Comparison of ENCODE assay signal across 9 mouse cellular contexts in the genomic region with DNA sequence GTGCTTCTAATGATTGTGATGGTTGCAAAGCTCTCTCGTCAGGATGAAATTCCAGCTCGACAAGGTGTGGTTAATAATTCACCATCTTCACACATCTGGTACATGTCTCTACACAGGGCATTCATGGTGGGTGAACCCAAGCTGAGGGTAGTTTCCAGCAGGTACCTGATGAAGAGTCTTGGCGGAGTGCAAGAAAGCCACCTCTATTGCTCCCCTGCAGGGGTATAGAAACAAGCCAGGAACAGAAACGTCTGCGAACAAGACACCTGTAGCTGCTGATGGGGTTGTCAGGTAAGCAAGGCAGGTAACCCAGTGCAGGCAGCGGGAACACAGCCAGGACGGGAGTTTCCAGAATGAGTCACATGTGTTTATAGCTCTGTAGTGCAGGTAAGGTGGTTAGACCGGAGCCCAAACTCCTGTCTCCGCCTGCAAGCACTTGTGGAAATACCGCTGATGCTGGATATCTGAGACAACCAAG. TPM values are rescaled to one million over a fixed set of nuclear protein-coding genes. Genes with fewer than 3 reads are reported as not detected.
DNase-seq lines count a peak whose midpoint lies in the region; ATAC-seq and TF ChIP-seq lines count a peak whose summit lies in the region.
"Had no signal": no experiment of that assay in that cellular context is flagged by ENCODE, and none has a peak within 500 bp of the region (broad histone marks: within the 10 kb centered on the region; RNA-seq: fewer than 3 reads in every experiment).

No protein-coding gene starts in this region.

- no peaks in the 10 kb centered on the region for H3K79me2 ChIP-seq in heart, adult 2 months (replicated peaks; ENCODE audit: control insufficient read depth, insufficient read depth, low read length)

- no peak overlapping the region for H3K4me2 ChIP-seq in heart, embryonic 16.5 days (ENCODE audit: low read depth, low read length)
- no peak overlapping the region for H3K4me2 ChIP-seq in kidney, embryonic 14.5 days (replicated peaks; ENCODE audit: low read depth, low read length)
- peak overlapping the region; percentile 23 for H3K4me2 ChIP-seq in lung, embryonic 15.5 days

- no peak for TF ChIP-seq EP300 in heart, adult 2 months (IDR thresholded peaks at IDR 0.05; ENCODE audit: insufficient read depth, low read depth, low read length)

- intact Hi-C loops in heart, adult 2 months (cut with DNase I) = no loop called here

- H3K27ac ChIP-seq in heart, embryonic 16.5 days (ENCODE audit: low read length) = no peak overlapping the region; the same call in 1 of the 2 replicates
- no peak overlapping the region for H3K27ac ChIP-seq in kidney, embryonic 14.5 days (ENCODE audit: low read depth, low read length)
- H3K27ac ChIP-seq in lung, embryonic 15.5 days = peak overlapping the region; percentile 75
- H3K27ac ChIP-seq in heart, adult 2 months = no peak overlapping the region

- no peaks in the 10 kb centered on the region for H3K27me3 ChIP-seq in heart, embryonic 16.5 days (ENCODE audit: control insufficient read depth, insufficient read depth, low read length)
- no peaks in the 10 kb centered on the region for H3K27me3 ChIP-seq in kidney, embryonic 14.5 days (ENCODE audit: control insufficient read depth, insufficient read depth, low read length)
- no peaks in the 10 kb centered on the region for H3K27me3 ChIP-seq in lung, embryonic 15.5 days
- H3K27me3 ChIP-seq in heart, adult 2 months (ENCODE audit: control insufficient read depth, insufficient read depth, low read length) = no peaks in the 10 kb centered on the region

- no peaks in the 10 kb centered on the region for H3K36me3 ChIP-seq in heart, embryonic 16.5 days (ENCODE audit: control insufficient read depth, insufficient read depth)
- no peaks in the 10 kb centered on the region for H3K36me3 ChIP-seq in kidney, embryonic 14.5 days (ENCODE audit: control insufficient read depth, insufficient read depth, low read length)
- no peaks in the 10 kb centered on the region for H3K36me3 ChIP-seq in lung, embryonic 15.5 days
- H3K36me3 ChIP-seq in heart, adult 2 months (ENCODE audit: control insufficient read depth, insufficient read depth, low read length) = no peaks in the 10 kb centered on the region

- 65% methylated on average over 10 of the region's 10 CpGs for WGBS in heart, embryonic 16.5 days
- 57% methylated on average over 10 of the region's 10 CpGs for WGBS in kidney, embryonic 14.5 days
- WGBS in lung, embryonic 15.5 days = 44% methylated on average over 10 of the region's 10 CpGs
- 77% methylated on average over 10 of the region's 10 CpGs for WGBS in heart, adult 2 months

- ATAC-seq in heart, embryonic 16.5 days (replicated peaks; ENCODE audit: extremely low read depth, insufficient read depth, low FRiP score) = peak; percentile 23; the same call in 1 of the 2 replicates
- ATAC-seq in kidney, embryonic 14.5 days (ENCODE audit: low FRiP score, low TSS enrichment) = peak; percentile 60; the same call in 1 of the 2 replicates
- peak; percentile 74; the same call in 1 of the 2 replicates for ATAC-seq in lung, embryonic 15.5 days (ENCODE audit: borderline replicate concordance, extremely low read depth, low FRiP score, low TSS enrichment)

- H3K9ac ChIP-seq in heart, embryonic 16.5 days (ENCODE audit: low read length) = no peak overlapping the region
- H3K9ac ChIP-seq in kidney, embryonic 14.5 days (ENCODE audit: low read depth, low read length) = no peak overlapping the region
- H3K9ac ChIP-seq in lung, embryonic 15.5 days = no peak overlapping the region
- H3K9ac ChIP-seq in heart, adult 2 months (ENCODE audit: low read depth, low read length) = no peak overlapping the region

- TF ChIP-seq CTCF in heart, adult 2 months (IDR thresholded peaks at IDR 0.05) = no peak

- TF ChIP-seq POLR2A in heart, adult 2 months (IDR thresholded peaks at IDR 0.05; ENCODE audit: insufficient read depth, low read depth, low read length) = no peak

- no peak for DNase-seq in heart, postnatal 4 days
- DNase-seq in urinary bladder, adult 2 months (ENCODE audit: low spot score) = peak; percentile 49
- DNase-seq in layer of hippocampus, adult 8-10 months (ENCODE audit: low spot score in 2 of 2) = no peak
- DNase-seq in heart, adult 2 months = no peak
- DNase-seq in right cerebral cortex, postnatal 25 days = no peak
- DNase-seq: cerebellum, adult 2 months had no signal

- no peaks in the 10 kb centered on the region for H3K9me3 ChIP-seq in heart, embryonic 16.5 days (replicated peaks; ENCODE audit: control insufficient read depth, low read length)
- H3K9me3 ChIP-seq in kidney, embryonic 14.5 days (ENCODE audit: control insufficient read depth, low read length) = no peaks in the 10 kb centered on the region
- no peaks in the 10 kb centered on the region for H3K9me3 ChIP-seq in lung, embryonic 15.5 days

- H3K4me1 ChIP-seq in heart, embryonic 16.5 days (ENCODE audit: control insufficient read depth, insufficient read depth, low read length) = no peaks in the 10 kb centered on the region; the same call in 1 of the 2 replicates
- no peaks in the 10 kb centered on the region for H3K4me1 ChIP-seq in kidney, embryonic 14.5 days (ENCODE audit: control insufficient read depth, insufficient read depth, low read length)
- H3K4me1 ChIP-seq in lung, embryonic 15.5 days = peaks cover 32% of the 10 kb centered on the region
- H3K4me1 ChIP-seq in heart, adult 2 months (ENCODE audit: control insufficient read depth, insufficient read depth, low read length) = peaks cover 1% of the 10 kb centered on the region

- H3K4me3 ChIP-seq in heart, embryonic 16.5 days (ENCODE audit: low read length) = no peak overlapping the region
- no peak overlapping the region for H3K4me3 ChIP-seq in kidney, embryonic 14.5 days (ENCODE audit: low read length)
- no peak overlapping the region for H3K4me3 ChIP-seq in lung, embryonic 15.5 days
- H3K4me3 ChIP-seq in heart, adult 2 months = no peak overlapping the region

RNA-seq across cellular contexts. Expression of gene Psmg4, which starts 50.0 kb away (rescaled TPM):
- 65.3 and 74.1 TPM in 2 replicates for polyA plus RNA-seq in heart, embryonic 16.5 days (2015; fragmentation: Nextera tagmentation; extraction: Ambion mirVana)
- 10 to 100 TPM; 41.1 to 41.3 TPM for total RNA-seq in heart, postnatal 4 days (2021)
- polyA plus RNA-seq in kidney, embryonic 14.5 days (2014; fragmentation: Nextera tagmentation; extraction: Ambion mirVana) = 84.6 and 100 TPM in 2 replicates
- 64.3 and 72.7 TPM in 2 replicates for polyA plus RNA-seq in lung, embryonic 15.5 days (2015; fragmentation: Nextera tagmentation; extraction: Ambion mirVana)
- polyA plus RNA-seq in urinary bladder, adult 2 months (2012; rRNA removed) = 61.5 and 69.2 TPM in 2 replicates
- total RNA-seq in layer of hippocampus, adult 8-10 months (2022) = 10 to 100 TPM; 14.6 to 35.2 (median 23.7) TPM
- total RNA-seq in heart, adult 2 months (2021) = 10 to 100 TPM; 23.1 to 29.0 TPM
- polyA plus RNA-seq in heart, adult 2 months (2012; rRNA removed) = 32.2 and 51.2 TPM in 2 replicates

Comparison
In these comparisons a context has a peak if more than half of its experiments do, and no peak if none do; other contexts are left out.
1. ATAC-seq: peak in every context shown above with its lines; median percentile 74 in lung, embryonic 15.5 days; 60 in kidney, embryonic 14.5 days; 23 in heart, embryonic 16.5 days.